Mouse (Mus musculus): ENCODE measurements around the gene Adam23.
"Not testable (repeated sequence)": the region's sequence is repeated elsewhere in the genome, so short reads cannot be mapped to it uniquely, and the experiment has no call there.

Adam23 gene

DNA sequence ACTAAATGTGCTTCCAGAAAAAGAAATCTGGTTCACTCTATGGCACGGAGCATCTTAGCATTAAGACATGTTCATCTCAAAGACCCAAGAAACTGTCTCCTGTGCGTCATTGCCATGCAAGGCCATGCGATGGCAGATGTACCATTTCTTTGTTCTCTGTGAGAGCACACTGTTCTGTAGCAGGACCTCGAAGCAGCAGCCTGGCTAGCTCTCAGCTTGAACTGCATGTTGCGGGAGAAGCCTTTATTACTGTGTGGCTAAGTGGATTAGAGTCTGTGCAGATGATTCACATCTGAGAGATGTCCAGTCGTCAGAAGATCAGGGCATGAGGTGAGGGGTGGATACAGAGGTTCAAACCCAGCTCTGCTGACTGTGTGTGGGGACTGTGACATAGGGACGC is 141.2 kb downstream of the Adam23 start:
- no peak for DNase-seq

DNA sequence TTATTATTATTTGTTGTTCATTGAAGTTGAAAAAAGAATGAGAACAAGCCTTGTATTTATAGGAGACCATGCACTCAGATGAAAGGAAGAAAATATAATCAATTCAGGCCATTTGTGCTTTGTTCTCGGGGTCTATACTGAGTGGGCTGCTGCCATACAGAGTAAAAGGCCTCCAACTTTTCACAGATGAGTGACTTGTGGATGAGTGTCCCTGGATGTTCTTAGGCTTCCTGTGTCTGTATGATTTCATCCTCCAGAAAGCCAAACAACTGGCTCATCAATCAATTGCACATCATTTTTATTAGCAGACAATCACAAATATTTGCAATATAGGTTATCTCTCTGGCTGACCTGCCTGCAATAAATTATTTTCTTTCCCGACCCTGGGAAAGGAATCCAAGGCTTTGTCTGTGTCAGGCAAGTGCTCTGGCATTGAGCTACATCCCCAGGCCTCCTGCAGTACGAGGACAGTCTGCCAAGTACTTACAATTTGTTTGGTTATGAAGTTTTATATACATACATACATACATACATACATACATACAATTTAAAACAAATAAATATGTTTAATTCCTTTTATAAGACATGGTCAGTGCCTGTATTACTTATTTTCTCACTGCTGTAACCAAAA is 158.3 kb downstream of the Adam23 start:
- no peak for DNase-seq

DNA sequence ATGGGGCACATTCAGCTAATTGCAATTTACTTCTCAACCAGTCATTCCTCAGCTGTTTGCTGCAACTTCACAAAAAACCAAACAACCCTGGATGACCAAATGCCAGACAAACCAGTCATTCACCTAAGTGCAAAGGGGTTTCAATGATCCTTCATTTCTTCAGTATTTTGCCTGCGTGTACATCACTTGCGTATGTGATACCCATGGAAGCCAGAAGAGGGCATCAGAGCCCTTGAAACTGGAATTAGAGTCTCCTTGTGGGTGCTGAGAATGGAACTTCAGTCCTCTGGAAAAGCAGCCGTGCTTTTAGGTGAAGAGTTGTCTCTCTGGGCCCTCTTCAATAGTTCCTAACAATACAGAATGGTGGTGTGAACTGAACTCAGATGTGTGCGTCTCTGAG is 163.9 kb downstream of the Adam23 start:
- no peak for DNase-seq

DNA sequence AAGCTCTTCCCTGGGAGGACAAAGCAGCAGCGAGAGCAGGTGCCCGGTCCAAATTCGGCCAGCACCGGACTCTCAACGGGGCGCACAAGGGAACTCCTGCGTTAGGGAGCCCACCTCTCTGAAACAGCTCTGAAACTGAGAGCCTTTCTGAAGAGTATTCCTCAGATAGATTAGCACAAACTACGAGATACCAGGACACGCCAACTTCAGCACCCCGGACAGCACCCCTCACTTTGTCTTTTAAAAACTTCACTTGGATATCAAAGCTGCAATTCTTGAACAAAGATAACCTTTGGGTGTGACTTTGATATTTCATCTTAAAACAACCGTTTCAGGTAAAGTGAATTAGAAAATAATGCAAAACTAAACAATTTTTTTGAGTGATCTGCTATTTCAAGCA is 168.9 kb downstream of the Adam23 start:
- DNase-seq: no peak

DNA sequence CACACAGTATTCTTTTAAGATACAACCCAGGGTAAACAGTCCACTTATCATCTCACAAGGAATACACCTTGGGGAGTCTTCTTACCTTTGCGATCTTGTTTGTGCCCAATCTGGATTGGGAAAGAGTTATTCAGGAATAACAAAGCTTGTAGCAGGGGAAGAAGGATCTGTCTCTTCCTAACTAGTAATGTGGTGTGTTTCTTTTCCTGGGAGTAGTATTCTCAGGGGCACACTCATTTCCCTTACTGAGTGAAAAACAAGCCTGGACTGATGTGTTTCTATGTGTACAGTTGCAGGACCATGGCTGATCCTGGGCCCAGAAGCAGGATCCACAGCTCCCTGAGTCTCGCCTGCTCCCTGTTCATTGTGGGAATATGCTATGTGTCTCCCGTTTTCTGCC is 170.0 kb downstream of the Adam23 start, which contains the start of gene Gm39653:
TSS of gene Gm39653 (plus strand) at position 301 of the 400 bp plus-strand sequence.
- DNase-seq: no peak

DNA sequence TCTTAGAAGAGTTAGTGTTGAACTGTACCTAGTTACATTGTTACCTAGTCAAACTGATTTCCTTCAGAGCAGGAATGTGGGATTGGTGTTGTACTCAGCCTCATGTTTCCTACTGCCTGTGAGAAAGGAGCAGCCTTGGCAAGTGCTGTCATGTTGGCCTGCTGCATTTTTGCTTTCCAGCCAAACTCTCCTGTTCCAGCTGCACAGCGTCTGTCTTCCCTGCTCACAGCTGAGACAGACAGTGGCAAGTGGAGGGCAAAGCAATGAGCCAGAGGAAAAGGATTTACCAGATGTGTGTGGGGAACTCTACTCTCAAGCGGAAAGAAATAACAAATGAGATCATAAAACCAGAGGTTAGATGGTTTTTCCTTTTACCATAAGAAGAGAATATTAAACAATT is 182.5 kb downstream of the Adam23 start:
- DNase-seq: no peak

DNA sequence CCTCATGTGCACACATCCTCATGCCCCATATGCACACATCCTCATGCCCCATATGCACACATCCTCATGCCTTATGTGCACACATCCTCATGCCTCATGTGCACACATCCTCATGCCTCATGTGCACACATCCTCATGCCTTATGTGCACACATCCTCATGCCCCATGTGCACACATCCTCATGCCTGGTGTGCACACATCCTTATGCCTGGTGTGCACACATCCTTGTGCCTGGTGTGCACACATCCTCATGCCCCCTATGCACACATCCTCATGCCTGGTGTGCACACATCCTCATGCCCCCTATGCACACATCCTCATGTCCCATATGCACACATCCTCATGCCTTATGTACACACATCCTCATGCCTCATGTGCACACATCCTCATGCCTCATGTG is 184.7 kb downstream of the Adam23 start:
- DNase-seq: not testable (repeated sequence)

DNA sequence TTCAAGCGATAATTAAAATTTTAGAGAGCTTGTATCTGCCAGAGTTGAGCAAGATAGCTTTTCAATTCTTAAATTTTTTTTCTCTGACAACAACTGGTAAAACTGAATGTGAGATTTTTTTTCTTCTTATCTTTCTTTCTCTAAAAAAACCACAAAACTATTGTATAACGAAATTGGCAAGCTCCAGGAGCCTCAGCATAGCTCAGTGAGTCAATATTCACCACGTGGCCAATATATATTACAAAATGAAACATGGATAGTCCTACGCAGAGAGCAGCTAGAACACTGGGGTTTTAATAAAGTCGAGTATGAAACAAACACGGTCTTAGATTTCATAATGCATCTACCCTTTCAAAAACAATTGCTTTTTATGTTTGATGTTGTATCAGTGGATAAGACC is 194.2 kb downstream of the Adam23 start:
- DNase-seq: no peak
